Mouse (Mus musculus) left cerebral cortex, adult 2 months (tissue): ENCODE measurements at regions not wholly inside any gene's neighbourhood (a gene's known extent, or its start where the extent isn't known, plus 50 kb on each side); places are given as distances from the start of the nearest gene placed in this dataset.
A peak's percentile ranks its signal among the peaks of the same experiment; 100 is the strongest.

ENCODE experiments used
- DNase-seq, 2 experiments: peaks; one replicate each; pipeline ENCODE4 v3.0.0; 2021 to 2022; ENCODE audit warnings: low spot score in 2 of 2, mixed read lengths in 1 of 2; ENCODE audit errors: extremely low spot score in 1 of 2
- H3K27ac ChIP-seq: fragments of 200-600 bp; 2 replicates; pipeline ENCODE4 v1.8.1; 2022
- H3K4me3 ChIP-seq: fragments of 200-600 bp; 2 replicates; pipeline ENCODE4 v1.8.1; 2022
- CTCF ChIP-seq: fragments of 200-600 bp; IDR thresholded peaks from 2 replicates; pipeline ENCODE4 v1.8.1; 2022; ENCODE audit warnings: antibody characterized with exemption, mild to moderate bottlenecking, moderate library complexity
- intact Hi-C: fragments of 180-260 bp; cut with DNase I; formaldehyde crosslinking; loops from one replicate; pipeline ENCODE4 v1.15.1; 2025

DNA sequence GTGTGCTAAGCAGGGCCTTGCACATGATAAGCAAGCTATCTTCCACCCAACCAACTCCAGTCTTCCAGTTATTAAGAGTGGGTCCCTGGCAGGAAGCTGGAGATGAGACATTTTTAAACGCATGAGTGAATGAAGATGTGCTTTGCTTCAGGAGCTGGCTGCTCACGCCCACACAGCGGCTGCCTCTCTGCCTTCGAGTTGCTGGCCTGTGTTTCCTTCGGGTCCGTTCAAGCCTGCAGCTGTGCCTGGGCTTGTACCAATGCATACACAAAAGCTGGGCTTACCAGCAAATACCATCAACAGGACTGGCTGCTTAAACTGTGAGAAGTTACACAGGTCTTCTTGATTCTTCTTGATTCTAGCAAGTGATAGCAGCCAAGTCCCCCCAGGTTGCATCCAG lies 498.7 kb downstream of the Cdh26 start:
- H3K4me3 ChIP-seq = no peak overlapping the region
- peak; percentile 42 to 46 for DNase-seq
- no peak for TF ChIP-seq CTCF
- intact Hi-C loops = no loop called here
- no peak overlapping the region for H3K27ac ChIP-seq

DNA sequence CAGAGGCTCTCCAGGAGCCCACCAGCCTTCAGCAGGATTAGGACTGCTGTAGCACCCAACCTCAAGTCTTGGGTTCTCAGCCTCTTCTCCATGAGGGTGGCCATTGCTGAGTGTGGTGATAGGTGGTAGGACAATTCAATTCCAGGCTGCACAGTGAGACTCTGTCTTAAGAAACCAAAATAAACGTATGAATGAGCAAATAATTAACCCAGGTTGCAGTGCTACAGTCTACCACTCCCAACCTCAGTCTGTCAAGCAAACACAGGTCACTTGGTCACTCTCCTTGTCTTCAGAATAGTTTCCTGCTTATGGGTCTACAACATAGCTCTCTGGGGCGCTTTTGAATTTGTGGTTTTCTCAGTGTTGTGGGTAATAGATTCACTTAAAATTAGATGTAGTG lies 499.8 kb downstream of the Cdh26 start:
- DNase-seq = no peak
- intact Hi-C loops = no loop called here
- no peak overlapping the region for H3K27ac ChIP-seq
- no peak overlapping the region for H3K4me3 ChIP-seq
- no peak for TF ChIP-seq CTCF

DNA sequence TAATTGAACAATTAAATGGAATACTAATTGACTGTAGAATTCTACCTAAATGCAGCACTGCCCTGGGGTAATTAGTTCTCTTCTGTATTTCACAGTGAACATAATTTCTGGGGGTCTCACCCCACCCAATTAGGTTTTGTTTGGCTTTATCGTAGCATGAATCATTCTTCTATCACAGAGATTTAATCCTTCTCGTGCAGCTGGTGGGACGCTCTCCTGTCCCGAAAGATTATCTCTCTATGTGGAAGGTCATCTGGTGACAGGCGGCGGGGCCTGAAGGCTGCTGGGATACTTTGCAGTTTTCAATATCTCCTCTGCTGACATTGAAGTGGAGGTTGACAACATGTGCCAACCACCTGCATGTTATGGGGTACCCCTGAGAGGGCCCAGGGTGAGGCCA lies 493.8 kb upstream of the Cdh4 start:
- Histone ChIP-seq H3K27ac (no peak overlapping the region), H3K4me3 (no peak overlapping the region)
- intact Hi-C loops = no loop called here
- TF ChIP-seq CTCF = no peak
- no peak for DNase-seq

DNA sequence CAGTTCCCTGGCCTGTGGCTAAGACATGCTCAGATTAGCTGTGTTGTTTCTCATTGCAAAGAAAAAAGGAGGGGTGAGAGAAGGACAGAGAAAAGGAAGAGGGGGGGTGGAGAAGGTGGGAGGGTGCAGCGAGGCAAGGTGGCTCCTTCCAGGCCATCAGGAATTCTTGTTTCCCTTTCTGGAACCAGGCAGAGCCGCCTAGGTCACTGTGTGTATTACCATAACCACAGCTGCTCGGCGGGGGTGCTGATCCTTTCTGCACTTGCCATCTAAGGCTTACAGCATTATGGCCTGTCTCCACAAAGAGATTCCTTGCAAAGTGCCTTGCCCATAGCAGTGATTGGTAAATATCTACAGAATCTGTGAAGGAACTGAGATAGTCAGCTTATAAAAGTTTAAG lies 493.1 kb upstream of the Cdh4 start:
- no peak for DNase-seq
- TF ChIP-seq CTCF = no peak
- intact Hi-C loops = no loop called here
- Histone ChIP-seq H3K4me3 (no peak overlapping the region), H3K27ac (no peak overlapping the region)

DNA sequence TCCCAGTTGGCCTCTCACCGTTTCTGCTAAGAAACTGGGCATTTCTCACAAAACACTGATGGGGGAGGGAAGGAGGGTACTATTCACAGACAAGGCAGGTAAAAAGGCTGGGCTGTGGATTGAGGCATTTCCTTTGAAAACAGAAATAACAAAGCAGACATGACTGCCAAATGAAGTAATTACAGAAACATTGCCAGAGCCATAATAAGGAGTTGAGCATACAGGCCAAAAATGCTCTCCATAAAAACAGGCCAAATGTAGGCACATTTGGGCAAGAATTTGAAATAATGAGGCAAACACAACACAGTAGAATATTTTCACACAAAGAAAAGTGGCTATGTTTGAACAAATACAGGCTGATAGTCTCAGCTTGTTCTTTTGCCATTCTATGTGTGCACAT lies 491.9 kb upstream of the Cdh4 start:
- no peak for TF ChIP-seq CTCF
- intact Hi-C loops = no loop called here
- Histone ChIP-seq H3K27ac (no peak overlapping the region), H3K4me3 (no peak overlapping the region)
- DNase-seq = no peak

DNA sequence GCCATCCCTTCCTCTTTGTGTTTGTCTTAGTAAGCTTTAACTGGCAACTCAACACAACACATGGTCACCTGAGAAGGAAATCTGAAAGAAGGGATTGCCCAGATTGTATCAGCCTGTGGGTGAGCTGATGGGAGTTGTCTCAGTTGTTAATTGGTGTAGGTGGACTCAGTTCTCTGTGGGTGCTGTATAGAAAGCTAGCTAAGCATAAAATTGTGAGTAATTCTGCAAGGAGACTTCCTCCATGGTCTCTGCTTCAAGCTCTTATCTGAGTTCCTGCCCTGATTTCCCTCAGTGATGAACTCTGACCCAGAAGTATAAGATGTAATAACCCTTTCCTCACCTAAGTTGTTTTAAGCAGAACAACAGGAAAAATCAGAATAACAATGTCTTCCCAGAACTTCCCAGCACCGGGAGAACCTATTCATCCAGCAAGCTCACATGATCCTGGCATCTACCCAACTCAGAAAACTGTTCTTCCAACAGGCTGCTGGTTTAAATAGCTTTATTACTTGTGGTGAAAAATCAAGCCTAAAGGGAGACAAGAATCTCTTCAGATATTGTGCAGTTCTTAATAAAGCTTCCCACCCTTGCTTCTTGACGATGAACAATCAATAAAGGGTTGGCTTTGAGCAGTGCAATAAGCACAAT lies 487.7 kb upstream of the Cdh4 start:
- Histone ChIP-seq H3K4me3 (no peak overlapping the region), H3K27ac (no peak overlapping the region)
- no peak for TF ChIP-seq CTCF
- intact Hi-C loops = no loop called here
- DNase-seq = no peak

DNA sequence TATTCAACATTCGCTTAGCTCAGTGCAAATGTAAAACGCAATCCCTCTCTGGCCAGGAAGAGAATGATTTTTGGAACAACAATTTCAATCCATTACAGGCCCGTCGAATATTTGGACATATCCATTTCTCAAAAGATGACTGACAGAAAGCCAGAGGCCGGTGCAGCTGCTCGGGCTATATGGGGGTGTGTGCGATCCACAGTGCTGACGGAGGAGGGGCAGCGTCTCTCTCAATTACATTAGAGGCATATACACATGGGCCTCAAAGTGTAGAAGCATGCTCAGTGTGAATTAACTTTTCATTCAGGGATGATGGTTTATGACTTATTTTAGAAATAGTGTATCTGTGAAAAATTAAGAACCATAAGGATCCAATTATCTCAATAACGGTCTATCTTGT lies 483.4 kb upstream of the Cdh4 start:
- H3K4me3 ChIP-seq = no peak overlapping the region
- DNase-seq = no peak
- TF ChIP-seq CTCF = no peak
- H3K27ac ChIP-seq = no peak overlapping the region
- intact Hi-C loops = no loop called here

DNA sequence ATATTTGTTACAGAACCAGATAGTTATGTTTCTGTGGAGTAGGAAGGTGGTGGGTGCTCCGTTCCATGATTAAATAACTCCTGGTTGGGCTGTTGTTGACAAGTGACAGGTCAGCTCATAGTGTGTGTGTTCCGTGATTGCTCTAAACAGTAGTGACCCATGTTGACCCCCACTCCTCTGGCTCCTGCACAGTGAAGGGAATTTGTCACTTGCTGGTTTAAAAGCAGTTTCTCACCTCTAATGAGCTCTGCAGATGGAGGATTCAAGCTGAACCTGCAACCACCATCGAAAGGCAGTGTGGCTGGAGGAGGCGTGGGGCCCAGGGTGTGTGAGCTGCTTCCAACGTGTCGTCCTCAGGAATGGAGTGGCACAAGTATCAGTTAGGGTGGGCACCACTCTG lies 482.6 kb upstream of the Cdh4 start:
- TF ChIP-seq CTCF = no peak
- intact Hi-C loops = no loop called here

DNA sequence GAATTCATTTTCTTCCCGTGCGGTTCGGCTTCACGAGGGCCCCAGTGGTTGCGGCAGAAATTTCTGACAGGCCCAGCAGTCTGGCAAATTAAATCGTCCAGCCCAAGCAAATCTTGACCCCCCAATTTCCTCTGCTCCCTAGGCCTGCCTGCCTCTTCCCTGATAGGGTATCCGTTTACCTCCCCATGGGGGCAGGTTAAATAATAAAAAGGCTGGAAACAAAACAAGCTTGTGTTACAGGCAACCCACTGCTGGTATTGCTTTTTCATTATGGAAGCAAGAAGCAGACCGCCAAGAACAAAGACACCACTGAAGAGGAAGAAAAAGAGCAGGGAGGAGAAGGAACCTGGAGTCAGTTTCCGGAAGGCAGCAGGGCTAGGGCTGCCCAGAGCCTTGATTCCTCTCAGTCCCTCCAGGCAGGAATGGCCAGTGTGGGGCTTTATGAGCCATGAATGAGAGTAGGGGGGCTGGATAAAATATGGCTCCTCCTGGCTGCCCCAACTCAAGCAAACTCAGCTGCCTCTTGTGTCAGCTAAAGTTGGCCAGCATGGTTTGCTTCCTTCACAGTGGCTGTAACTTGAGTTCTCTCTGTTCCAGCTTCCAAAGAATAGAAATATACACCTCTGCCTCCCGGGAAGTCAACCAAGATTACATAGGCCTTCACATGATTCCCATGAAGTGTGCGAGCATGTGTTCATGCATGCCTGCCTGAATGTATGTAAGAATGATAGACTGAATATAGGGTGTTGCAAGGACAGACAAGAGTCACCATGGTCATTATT lies 474.5 kb upstream of the Cdh4 start:
- H3K4me3 ChIP-seq = no peak overlapping the region
- intact Hi-C loops = no loop called here
- no peak for DNase-seq
- no peak overlapping the region for H3K27ac ChIP-seq
- TF ChIP-seq CTCF = no peak

More for the DNA sequence above, 482.6 kb upstream of the Cdh4 start:
- no peak overlapping the region for H3K4me3 ChIP-seq
- H3K27ac ChIP-seq = no peak overlapping the region
- DNase-seq = no peak

DNA sequence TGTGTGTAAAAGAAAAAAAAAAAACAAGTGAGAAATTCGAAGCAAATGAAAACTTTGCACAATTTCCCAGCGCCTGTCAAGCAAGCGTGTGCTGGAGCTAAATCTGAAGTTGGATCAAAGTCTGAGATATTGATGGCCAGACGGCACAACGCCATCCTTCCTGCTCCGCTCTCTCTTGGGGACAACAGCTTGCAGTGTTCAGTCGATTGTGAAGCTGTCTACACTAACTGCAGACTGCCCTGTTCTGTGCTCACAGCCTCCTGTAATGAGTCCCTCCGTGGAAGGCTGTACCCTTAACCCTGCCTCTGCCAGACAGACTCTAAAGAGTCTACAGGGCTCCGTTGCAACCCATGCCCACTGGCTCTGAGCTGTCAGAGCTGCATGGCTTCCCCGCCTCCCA lies 472.5 kb upstream of the Cdh4 start:
- Histone ChIP-seq H3K4me3 (no peak overlapping the region), H3K27ac (no peak overlapping the region)
- intact Hi-C loops = no loop called here
- no peak for TF ChIP-seq CTCF
- DNase-seq = no peak

DNA sequence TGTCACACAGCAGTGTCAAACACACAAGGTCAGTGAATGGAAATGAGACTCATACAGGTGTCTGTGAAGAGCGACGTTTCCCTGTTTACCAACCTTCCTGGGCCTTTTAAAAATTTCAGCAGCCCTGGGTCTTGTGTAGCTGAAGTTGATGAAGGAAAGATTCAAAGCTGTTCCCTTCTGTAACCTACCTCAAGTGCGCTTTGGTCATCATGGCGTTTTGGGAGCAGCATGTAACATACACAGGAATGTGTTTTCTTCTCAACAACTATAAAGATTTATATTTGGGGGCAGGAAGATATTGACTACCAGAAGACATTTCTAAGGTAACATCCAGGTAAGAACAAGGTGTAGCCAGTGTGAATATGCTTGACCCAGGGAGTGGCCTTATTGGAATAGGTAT lies 466.9 kb upstream of the Cdh4 start:
- intact Hi-C loops = no loop called here
- no peak for DNase-seq
- TF ChIP-seq CTCF = no peak
- Histone ChIP-seq H3K4me3 (no peak overlapping the region), H3K27ac (no peak overlapping the region)

DNA sequence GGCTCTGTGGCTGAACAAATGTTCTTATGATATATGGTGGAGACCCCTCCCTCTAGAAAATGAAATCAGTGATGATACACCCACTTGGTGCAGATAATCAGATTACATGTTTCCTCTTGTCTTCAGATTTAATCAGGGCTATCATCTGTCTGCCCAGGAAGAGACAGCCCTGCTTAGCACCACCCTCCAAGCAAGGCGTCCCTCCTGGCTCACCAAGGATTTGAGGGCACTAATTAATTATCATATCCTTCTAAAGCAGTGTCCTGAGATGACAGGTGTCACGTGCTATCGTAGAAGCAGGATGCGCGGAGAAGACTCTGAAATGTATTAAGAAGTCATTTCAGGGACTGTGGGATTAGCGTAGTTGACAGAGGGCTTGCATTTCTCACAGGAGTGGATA lies 466.2 kb upstream of the Cdh4 start:
- no peak for TF ChIP-seq CTCF
- intact Hi-C loops = no loop called here
- Histone ChIP-seq H3K4me3 (no peak overlapping the region), H3K27ac (no peak overlapping the region)
- no peak for DNase-seq

DNA sequence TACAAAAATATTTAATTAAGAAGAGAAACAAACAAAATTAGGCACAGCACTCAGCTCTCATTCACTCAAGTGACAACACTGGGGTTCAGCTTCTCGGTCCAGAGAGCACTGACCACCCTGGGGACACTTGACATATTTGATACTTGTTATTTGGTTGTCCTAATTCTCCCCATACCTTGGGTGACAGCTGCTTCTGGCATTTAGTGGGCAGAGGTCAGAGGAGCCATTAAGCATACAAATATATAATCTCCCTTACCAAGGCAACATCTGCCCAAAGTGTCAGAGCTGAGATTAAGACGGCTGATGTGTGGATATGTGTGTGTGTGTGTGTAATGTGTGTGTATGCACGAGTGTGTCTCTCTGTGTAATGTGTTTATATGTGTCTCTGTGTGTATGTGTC lies 465.7 kb upstream of the Cdh4 start:
- no peak for TF ChIP-seq CTCF
- intact Hi-C loops = no loop called here
- DNase-seq = no peak
- H3K27ac ChIP-seq = no peak overlapping the region
- H3K4me3 ChIP-seq = no peak overlapping the region
